Mouse (Mus musculus) kidney, adult 2 months (tissue): ENCODE measurements around the gene Trim33. TPM values are rescaled to one million over a fixed set of nuclear protein-coding genes. Genes with fewer than 3 reads are reported as not detected.

Experiments used
- DNase-seq: peaks from one replicate; pipeline ENCODE4 v3.0.0; 2021
- H3K27ac ChIP-seq: fragments of 200-500 bp; 2 replicates; pipeline ENCODE4 v1.5.1; 2012; ENCODE audit warnings: low read depth, low read length, control low read depth, inconsistent platforms; ENCODE audit not compliant: insufficient read depth
- H3K27me3 ChIP-seq: fragments of 200-500 bp; replicated peaks from 2 replicates; pipeline ENCODE4 v1.6.1; 2012; ENCODE audit warnings: mild to moderate bottlenecking, moderate library complexity, low read length, inconsistent platforms; ENCODE audit not compliant: control insufficient read depth, insufficient read depth
- H3K36me3 ChIP-seq: fragments of 200-500 bp; 2 replicates; pipeline ENCODE4 v1.6.1; 2012; ENCODE audit warnings: mild to moderate bottlenecking, moderate library complexity, low read length, inconsistent platforms; ENCODE audit not compliant: control insufficient read depth, insufficient read depth
- H3K4me1 ChIP-seq: fragments of 200-500 bp; 2 replicates; pipeline ENCODE4 v1.6.1; 2011; ENCODE audit warnings: low read length; ENCODE audit not compliant: control insufficient read depth, insufficient read depth
- H3K4me3 ChIP-seq: fragments of 200-500 bp; 2 replicates; pipeline ENCODE4 v1.5.1; 2011; ENCODE audit warnings: mild to moderate bottlenecking, low read depth, low read length, control low read depth; ENCODE audit not compliant: insufficient read depth
- CTCF ChIP-seq: fragments of 200-500 bp; conservative IDR thresholded peaks from 2 replicates; pipeline ENCODE4 v1.5.1; 2011; ENCODE audit warnings: low read depth, mild to moderate bottlenecking, control low read depth, low read length, moderate library complexity, mixed read lengths; ENCODE audit not compliant: insufficient read depth, insufficient read length
- POLR2A ChIP-seq: fragments of 200-500 bp; IDR thresholded peaks from one replicate; pipeline ENCODE4 v1.6.1; 2011; ENCODE audit warnings: low read depth, low read length, control low read depth
- WGBS: fragments of 180-500 bp; shearing (Covaris S2); methylation state at CpG from one replicate; pipeline ENCODE4 v1.1.7; 2018; 5-methylcytosine and 5-hydroxymethylcytosine counted together
- polyA plus RNA-seq: library from polyadenylated mRNA; depleted of rRNA; stranded (reverse); fragments of >200 nt; gene quantifications from 2 replicates; pipeline ENCODE4 v1.2.3, GENCODE M21; 2012

Trim33 gene
- polyA plus RNA-seq, 1 experiment: 10.9 TPM

- 91% methylated on average over 2 of the region's 2 CpGs for WGBS
- Histone ChIP-seq H3K27ac (no peak overlapping the region), H3K36me3 (peaks cover 3% of the 10 kb centered on the region; the same call in 1 of the 2 replicates)
Observed at GRCm38 (mm10) chr3:103354041-103354440, 74.9 kb downstream of the Trim33 start.

GRCm38 (mm10) chr3:103361150-103361549, 82.1 kb downstream of the Trim33 start:
- Histone ChIP-seq H3K27me3 (no peaks in the 10 kb centered on the region), H3K36me3 (no peaks in the 10 kb centered on the region), H3K4me1 (no peaks in the 10 kb centered on the region), H3K27ac (no peak overlapping the region), H3K4me3 (no peak overlapping the region)
- DNase-seq: no peak
- WGBS: 47% methylated on average over 7 of the region's 7 CpGs
- TF ChIP-seq CTCF: no peak
- no peak for TF ChIP-seq POLR2A

More at GRCm38 (mm10) chr3:103354041-103354440, 74.9 kb downstream of the Trim33 start:
- H3K4me3 ChIP-seq: no peak overlapping the region
- no peak for DNase-seq
- TF ChIP-seq CTCF (no peak), POLR2A (no peak)
- H3K27me3 ChIP-seq: no peaks in the 10 kb centered on the region
- H3K4me1 ChIP-seq: no peaks in the 10 kb centered on the region

- WGBS: 80% methylated on average over 11 of the region's 11 CpGs
- H3K27ac ChIP-seq: no peak overlapping the region
- DNase-seq: no peak
- no peak for TF ChIP-seq CTCF
- TF ChIP-seq POLR2A: no peak
- no peak overlapping the region for H3K4me3 ChIP-seq
- H3K27me3 ChIP-seq: no peaks in the 10 kb centered on the region
- H3K36me3 ChIP-seq: no peaks in the 10 kb centered on the region
- no peaks in the 10 kb centered on the region for H3K4me1 ChIP-seq
Observed at GRCm38 (mm10) chr3:103364182-103364945, 85.3 kb downstream of the Trim33 start.

GRCm38 (mm10) chr3:103367176-103367970, 88.3 kb downstream of the Trim33 start:
- TF ChIP-seq POLR2A (no peak), CTCF (no peak)
- WGBS: 77% methylated on average over 11 of the region's 11 CpGs
- Histone ChIP-seq H3K27me3 (no peaks in the 10 kb centered on the region), H3K4me1 (no peaks in the 10 kb centered on the region), H3K36me3 (no peaks in the 10 kb centered on the region), H3K4me3 (no peak overlapping the region), H3K27ac (no peak overlapping the region)
- no peak for DNase-seq

GRCm38 (mm10) chr3:103368731-103369130, 89.6 kb downstream of the Trim33 start:
- WGBS: 95% methylated on average over 3 of the region's 3 CpGs
- no peaks in the 10 kb centered on the region for H3K36me3 ChIP-seq
- no peaks in the 10 kb centered on the region for H3K4me1 ChIP-seq
- no peak for TF ChIP-seq CTCF
- TF ChIP-seq POLR2A: no peak
- no peak for DNase-seq
- no peak overlapping the region for H3K27ac ChIP-seq
- no peak overlapping the region for H3K4me3 ChIP-seq
- no peaks in the 10 kb centered on the region for H3K27me3 ChIP-seq

- Histone ChIP-seq H3K36me3 (no peaks in the 10 kb centered on the region), H3K4me1 (no peaks in the 10 kb centered on the region), H3K4me3 (no peak overlapping the region), H3K27ac (no peak overlapping the region), H3K27me3 (no peaks in the 10 kb centered on the region)
- DNase-seq: peak; percentile 56
- TF ChIP-seq POLR2A (no peak), CTCF (peak; percentile 76)
- 35% methylated on average over 8 of the region's 8 CpGs for WGBS
Observed at GRCm38 (mm10) chr3:103374028-103374427, 94.9 kb downstream of the Trim33 start.

- H3K36me3 ChIP-seq: no peaks in the 10 kb centered on the region
- no peak for DNase-seq
- TF ChIP-seq CTCF (no peak), POLR2A (no peak)
- no peak overlapping the region for H3K27ac ChIP-seq
- 23% methylated on average over 14 of the region's 14 CpGs for WGBS
- no peak overlapping the region for H3K4me3 ChIP-seq
- no peaks in the 10 kb centered on the region for H3K4me1 ChIP-seq
- no peaks in the 10 kb centered on the region for H3K27me3 ChIP-seq
Observed at GRCm38 (mm10) chr3:103375181-103375855, 96.2 kb downstream of the Trim33 start.
